Mouse (Mus musculus) MEL (cell line): Measurements from ENCODE around the gene Olfr1138. TPM values are rescaled to one million over a fixed set of nuclear protein-coding genes. Genes with fewer than 3 reads are reported as not detected.

ENCODE experiments used
- DNase-seq: peaks from one replicate; pipeline ENCODE4 v3.0.0; 2011; ENCODE audit warnings: low read depth, low spot score
- H3K27ac ChIP-seq: 2 replicates; pipeline ENCODE4 v1.5.1; 2012; ENCODE audit warnings: low read depth, mild to moderate bottlenecking, control low read depth, low read length, moderate library complexity; ENCODE audit not compliant: control insufficient read depth
- H3K27me3 ChIP-seq, 2 experiments: fragments of 150-350 bp in 1 of 2; sonication (generic) in 1 of 2; 2 replicates each; pipeline ENCODE4 v1.6.1; 2012; ENCODE audit warnings: low read length in 2 of 2, mild to moderate bottlenecking in 2 of 2, improper control_type of control experiment in 1 of 2, moderate library complexity in 1 of 2; ENCODE audit not compliant: insufficient read depth in 2 of 2, control insufficient read depth in 1 of 2
- H3K36me3 ChIP-seq, 2 experiments: 2 replicates each; pipeline ENCODE4 v1.6.1; 2012 to 2014; ENCODE audit warnings: low read length in 2 of 2, improper control_type of control experiment in 1 of 2, inconsistent platforms in 1 of 2, mild to moderate bottlenecking in 1 of 2; ENCODE audit not compliant: insufficient read depth in 2 of 2, control insufficient read depth in 1 of 2
- H3K4me1 ChIP-seq, 2 experiments: fragments of 150-350 bp in 1 of 2; sonication (generic) in 1 of 2; 2 replicates each; pipeline ENCODE4 v1.6.1; 2012; ENCODE audit warnings: low read length in 2 of 2, improper control_type of control experiment in 1 of 2, mild to moderate bottlenecking in 1 of 2; ENCODE audit not compliant: insufficient read depth in 2 of 2, control insufficient read depth in 1 of 2
- H3K4me3 ChIP-seq, 2 experiments: fragments of 150-350 bp in 1 of 2; sonication (generic) in 1 of 2; 2 replicates each; pipeline ENCODE4 v1.5.1; 2012; ENCODE audit warnings: low read depth in 2 of 2, low read length in 2 of 2, mild to moderate bottlenecking in 2 of 2, moderate library complexity in 2 of 2, control low read depth in 1 of 2, improper control_type of control experiment in 1 of 2; ENCODE audit not compliant: control insufficient read depth in 1 of 2, insufficient read depth in 1 of 2
- H3K79me2 ChIP-seq: 2 replicates; pipeline ENCODE4 v1.6.1; 2012; ENCODE audit warnings: mild to moderate bottlenecking, low read length, moderate library complexity; ENCODE audit not compliant: control insufficient read depth, poor library complexity, insufficient read depth
- H3K9ac ChIP-seq: 2 replicates; pipeline ENCODE4 v1.6.1; 2012; ENCODE audit warnings: low read depth, mild to moderate bottlenecking, control low read depth, low read length, moderate library complexity; ENCODE audit not compliant: control insufficient read depth, poor library complexity, severe bottlenecking
- H3K9me3 ChIP-seq: fragments of 150-350 bp; sonication (generic); replicated peaks from 2 replicates; pipeline ENCODE4 v1.6.1; 2012; ENCODE audit warnings: mild to moderate bottlenecking, low read length, improper control_type of control experiment, moderate library complexity; ENCODE audit not compliant: insufficient read depth
- CTCF ChIP-seq, 3 experiments: IDR thresholded peaks in 2 of 3; conservative IDR thresholded peaks in 1 of 3; 2 replicates each; pipeline ENCODE4 v1.5.1; 2011 to 2012; ENCODE audit warnings: low read length in 3 of 3, low read depth in 2 of 3, mild to moderate bottlenecking in 2 of 3, improper control_type of control experiment in 1 of 3, inconsistent platforms in 1 of 3, mixed read lengths in 1 of 3, moderate library complexity in 1 of 3; ENCODE audit not compliant: control insufficient read depth in 1 of 3, insufficient read depth in 1 of 3, poor library complexity in 1 of 3, severe bottlenecking in 1 of 3
- ELF1 ChIP-seq: IDR thresholded peaks from 2 replicates; pipeline ENCODE4 v1.6.1; 2014; ENCODE audit warnings: low read depth, mild to moderate bottlenecking, inconsistent platforms, low read length, improper control_type of control experiment, moderate library complexity
- JUND ChIP-seq: IDR thresholded peaks from 2 replicates; pipeline ENCODE4 v1.6.1; 2011; ENCODE audit warnings: low read depth, mild to moderate bottlenecking, improper control_type of control experiment, low read length
- MAX ChIP-seq: IDR thresholded peaks from 2 replicates; pipeline ENCODE4 v1.6.1; 2011; ENCODE audit warnings: low read length, improper control_type of control experiment
- MAZ ChIP-seq: IDR thresholded peaks from 2 replicates; pipeline ENCODE4 v1.6.1; 2012; ENCODE audit warnings: low read depth, mild to moderate bottlenecking, inconsistent platforms, low read length, improper control_type of control experiment
- MXI1 ChIP-seq: IDR thresholded peaks from 2 replicates; pipeline ENCODE4 v1.6.1; 2011; ENCODE audit warnings: mild to moderate bottlenecking, low read depth, low read length, improper control_type of control experiment
- POLR2AphosphoS5 ChIP-seq: IDR thresholded peaks from 2 replicates; pipeline ENCODE4 v1.6.1; 2012; ENCODE audit warnings: low read depth, borderline replicate concordance, mild to moderate bottlenecking, inconsistent platforms, low read length, moderate library complexity, mixed read lengths
- RAD21 ChIP-seq: IDR thresholded peaks from 2 replicates; pipeline ENCODE4 v1.6.1; 2011; ENCODE audit warnings: mild to moderate bottlenecking, low read depth, low read length, improper control_type of control experiment
- RCOR1 ChIP-seq: IDR thresholded peaks from 2 replicates; pipeline ENCODE4 v1.6.1; 2012; ENCODE audit warnings: low read depth, mild to moderate bottlenecking, inconsistent platforms, low read length, improper control_type of control experiment
- SMC3 ChIP-seq: IDR thresholded peaks from 2 replicates; pipeline ENCODE4 v1.6.1; 2011; ENCODE audit warnings: low read depth, low read length, improper control_type of control experiment
- TCF12 ChIP-seq: IDR thresholded peaks from 2 replicates; pipeline ENCODE4 v1.6.1; 2014; ENCODE audit warnings: low read depth, mild to moderate bottlenecking, inconsistent platforms, low read length, improper control_type of control experiment, moderate library complexity
- UBTF ChIP-seq: IDR thresholded peaks from 2 replicates; pipeline ENCODE4 v1.6.1; 2012; ENCODE audit warnings: low read depth, mild to moderate bottlenecking, inconsistent platforms, low read length, improper control_type of control experiment, moderate library complexity, borderline replicate concordance; ENCODE audit not compliant: insufficient read depth
- USF2 ChIP-seq, 2 experiments: IDR thresholded peaks; 2 replicates each; pipeline ENCODE4 v1.6.1; 2011 to 2012; ENCODE audit warnings: improper control_type of control experiment in 2 of 2, low read length in 2 of 2, borderline replicate concordance in 1 of 2, inconsistent platforms in 1 of 2, low read depth in 1 of 2, mild to moderate bottlenecking in 1 of 2; ENCODE audit not compliant: insufficient read depth in 1 of 2
- ZKSCAN1 ChIP-seq: IDR thresholded peaks from 2 replicates; pipeline ENCODE4 v1.6.1; 2012; ENCODE audit warnings: low read depth, mild to moderate bottlenecking, inconsistent platforms, low read length, improper control_type of control experiment, moderate library complexity
- ZMIZ1 ChIP-seq: IDR thresholded peaks from 2 replicates; pipeline ENCODE4 v1.6.1; 2012; ENCODE audit warnings: low read depth, mild to moderate bottlenecking, inconsistent platforms, low read length, improper control_type of control experiment, moderate library complexity
- polyA plus RNA-seq, 2 experiments: library from polyadenylated mRNA; stranded (reverse) in 1 of 2; unstranded in 1 of 2; fragments of >175 nt in 1 of 2; fragments of >200 nt in 1 of 2; gene quantifications; 2 replicates each; pipeline versions ENCODE4 v1.2.1 to v1.2.4; 2012; ENCODE audit warnings: low replicate concordance in 2 of 2, low read depth in 1 of 2; ENCODE audit not compliant: insufficient read length in 2 of 2, insufficient read depth in 1 of 2, missing spikeins in 1 of 2
- total RNA-seq: library from RNA; depleted of rRNA; stranded (reverse); fragments of 300-350 nt; gene quantifications from 2 replicates; pipeline ENCODE4 v1.2.3, GENCODE M21; 2012; rRNA removed

Olfr1138 gene
- total RNA-seq (not detected in 2 replicates), polyA plus RNA-seq (not detected)

- no peak within 1 kb of the TSS for H3K4me3 ChIP-seq
- no peaks in the 10 kb centered on the region for H3K4me1 ChIP-seq
- no peaks in the 10 kb centered on the region for H3K9me3 ChIP-seq
- TF ChIP-seq RCOR1 (no peak), POLR2AphosphoS5 (no peak), MXI1 (no peak), TCF12 (no peak), JUND (no peak), RAD21 (no peak)
- TF ChIP-seq, all 39 proteins: peak for 0
- no peaks in the 10 kb centered on the region for H3K27me3 ChIP-seq
- DNase-seq: no peak
- no peak within 1 kb of the TSS for H3K27ac ChIP-seq
- H3K36me3 ChIP-seq: no peaks in the 10 kb centered on the region
- no peak within 1 kb of the TSS for H3K9ac ChIP-seq
- no peaks in the 10 kb centered on the region for H3K79me2 ChIP-seq
Measured at GRCm38 (mm10) chr2:87739878-87740277, at the start of gene Olfr1138. Olfr1138 (minus strand) TSS chr2:87739978.

GRCm38 (mm10) chr2:87779183-87779582 is 39.4 kb upstream of the Olfr1138 start, which contains the start of gene Olfr152:
Olfr152 (plus strand) TSS chr2:87779483.
- H3K9ac ChIP-seq: no peak within 1 kb of the TSS
- TF ChIP-seq RAD21 (no peak), ZKSCAN1 (no peak), ELF1 (no peak), SMC3 (no peak), ZMIZ1 (no peak), USF2 (IDR thresholded peaks at IDR 0.05; ENCODE audit: borderline replicate concordance in 1 of 2, insufficient read depth in 1 of 2, low read depth in 1 of 2, low read length in 2 of 2) (no peak), MAX (no peak), UBTF (no peak), MAZ (no peak), CTCF (IDR thresholded peaks at IDR 0.05 in 2 of 3, conservative IDR thresholded peaks at IDR 0.05 in 1 of 3; ENCODE audit: control insufficient read depth in 1 of 3, insufficient read depth in 1 of 3, low read depth in 2 of 3, low read length in 3 of 3, poor library complexity in 1 of 3, severe bottlenecking in 1 of 3) (no peak), MXI1 (no peak)
- TF ChIP-seq, all 39 proteins: peak for 0
- no peak for DNase-seq
- H3K27ac ChIP-seq: no peak within 1 kb of the TSS
- no peaks in the 10 kb centered on the region for H3K4me1 ChIP-seq
- H3K36me3 ChIP-seq: no peaks in the 10 kb centered on the region
- no peaks in the 10 kb centered on the region for H3K27me3 ChIP-seq
- H3K4me3 ChIP-seq: no peak within 1 kb of the TSS
- H3K9me3 ChIP-seq: no peaks in the 10 kb centered on the region
- no peaks in the 10 kb centered on the region for H3K79me2 ChIP-seq
